Mouse (Mus musculus) WW6 (cell line): ENCODE results near the gene Golga5.
A peak's percentile ranks its signal among the peaks of the same experiment; 100 is the strongest.
"Not testable (repeated sequence)": the region's sequence is repeated elsewhere in the genome, so short reads cannot be mapped to it uniquely, and the experiment has no call there.

ENCODE experiments used
- DNase-seq: peaks from one replicate; pipeline ENCODE4 v3.0.0-alpha.2; 2013; ENCODE audit warnings: low read depth, low spot score

Golga5 gene

DNA sequence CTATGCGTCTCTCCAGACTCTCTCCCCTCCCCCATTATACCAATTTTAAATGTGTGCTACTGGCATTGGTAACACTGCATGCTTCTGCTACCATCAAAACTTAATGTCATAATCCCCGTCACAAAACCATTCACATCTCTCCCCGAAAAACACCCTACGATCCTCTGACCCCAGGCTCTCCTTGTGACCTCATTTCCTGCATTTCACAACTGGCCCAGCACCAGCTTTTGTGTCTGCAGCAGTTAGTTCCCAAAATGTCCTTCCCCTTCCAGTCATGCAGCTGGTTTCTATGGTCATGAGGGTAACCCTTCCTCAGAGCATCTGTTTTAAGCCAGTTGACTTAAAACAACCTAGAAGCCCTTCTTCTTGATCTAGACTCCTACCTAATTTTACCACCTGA, 23.5 kb upstream of the Golga5 start:
- no peak for DNase-seq

DNA sequence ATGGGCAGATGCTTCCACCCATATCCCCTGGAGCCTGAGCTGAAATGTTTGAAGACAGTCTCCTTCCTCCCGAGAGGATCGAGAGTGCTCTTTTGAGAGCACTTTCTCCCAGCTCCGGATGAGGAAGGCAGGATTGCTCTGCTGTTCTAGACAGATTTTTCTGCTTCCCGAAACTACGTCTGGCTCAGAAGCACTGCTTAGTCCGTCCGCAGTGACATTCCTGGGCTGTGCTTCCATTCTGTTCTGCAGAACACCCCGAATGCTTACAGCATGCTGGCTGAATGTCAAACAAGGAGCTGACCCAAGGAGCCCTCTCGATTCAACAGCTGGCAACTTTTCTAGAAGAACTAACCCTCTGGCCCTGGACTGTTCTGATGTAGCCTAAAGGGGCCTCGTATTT, 18.5 kb upstream of the Golga5 start:
- DNase-seq: no peak

DNA sequence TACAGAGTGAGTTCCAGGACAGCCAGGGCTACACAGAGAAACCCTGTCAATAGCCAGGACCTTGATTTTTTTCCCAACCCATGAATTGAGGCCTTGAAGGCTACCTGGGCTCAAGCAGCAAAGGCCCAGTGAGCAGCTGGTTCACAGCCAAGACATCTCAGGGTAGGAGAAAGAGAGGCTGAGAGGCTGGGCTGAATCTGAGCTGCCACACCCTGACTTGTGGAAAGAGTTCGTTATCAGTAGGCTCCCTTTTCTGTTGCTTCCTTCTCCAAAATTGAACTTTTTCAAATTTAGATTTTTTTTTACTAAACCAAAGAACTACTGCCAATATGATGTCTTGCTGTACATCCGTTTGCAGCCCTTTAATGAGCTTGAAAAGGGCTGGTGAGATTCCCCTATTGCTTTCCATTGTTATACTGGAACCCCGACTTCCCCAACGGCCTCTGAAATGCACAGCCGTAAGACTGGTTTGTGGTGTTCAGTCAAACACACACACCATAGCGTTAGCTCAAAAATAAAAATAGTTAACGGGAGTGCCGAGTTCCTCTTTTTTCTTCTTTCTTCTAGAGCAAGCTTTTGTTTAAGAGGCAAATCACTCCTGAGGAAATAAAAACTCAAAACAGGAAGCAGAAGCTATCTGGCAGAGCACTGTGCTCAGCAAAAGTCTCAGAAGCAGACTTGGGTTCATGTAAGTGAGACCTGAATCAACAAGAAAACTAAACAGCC, 17.6 kb upstream of the Golga5 start:
- DNase-seq: no peak

DNA sequence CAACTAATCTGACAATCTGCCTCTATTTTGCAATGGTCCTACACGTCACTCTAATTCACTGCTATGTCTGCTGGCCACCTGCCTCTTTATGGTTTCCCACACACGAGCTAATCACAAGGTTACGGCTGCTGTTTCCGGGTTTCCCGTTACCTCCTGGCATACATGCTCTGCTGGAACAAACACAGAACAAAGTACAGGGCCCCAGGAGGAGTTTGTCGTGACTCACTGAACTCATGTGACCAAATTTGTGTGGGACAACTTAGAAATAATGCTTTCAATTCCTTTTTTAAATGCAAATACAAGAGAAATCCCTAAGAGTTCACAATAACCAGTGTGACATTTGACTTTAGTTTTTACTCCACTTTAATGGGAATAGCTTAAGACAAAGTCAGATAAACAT, 15.4 kb upstream of the Golga5 start:
- no peak for DNase-seq

DNA sequence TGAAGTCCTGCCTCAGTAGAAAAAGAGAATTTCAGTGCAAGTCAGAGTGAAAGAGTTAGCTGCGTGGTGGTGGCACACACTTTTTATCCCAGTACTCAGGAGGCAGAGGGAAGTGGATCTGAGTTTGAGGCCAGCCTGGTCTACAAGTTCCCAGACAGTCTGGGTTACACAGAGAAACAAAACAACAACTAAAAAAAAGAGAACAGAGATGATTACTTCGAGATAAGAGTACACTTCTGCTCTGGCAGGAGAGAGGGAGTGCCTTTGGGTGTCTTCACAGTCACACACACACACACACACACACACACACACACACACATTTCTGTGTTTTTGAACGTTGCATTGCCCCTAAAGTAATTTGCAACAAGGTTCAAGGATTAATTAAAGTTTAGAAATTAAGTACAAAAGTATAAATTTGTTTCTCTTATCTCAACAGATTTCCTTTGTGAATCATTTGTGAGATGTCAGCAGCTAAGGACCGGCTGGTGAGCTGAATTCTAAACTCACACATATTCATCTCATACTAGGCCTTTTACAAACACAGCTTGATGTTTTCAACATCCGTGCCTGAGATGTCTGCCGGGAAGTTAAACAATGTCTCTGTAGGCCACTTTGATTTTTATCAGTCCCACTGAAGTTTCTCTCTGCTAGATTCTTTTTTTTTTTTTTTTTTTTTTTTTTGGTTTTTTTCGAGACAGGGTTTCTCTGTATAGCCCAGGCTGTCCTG, 12.3 kb upstream of the Golga5 start:
- DNase-seq: no peak

DNA sequence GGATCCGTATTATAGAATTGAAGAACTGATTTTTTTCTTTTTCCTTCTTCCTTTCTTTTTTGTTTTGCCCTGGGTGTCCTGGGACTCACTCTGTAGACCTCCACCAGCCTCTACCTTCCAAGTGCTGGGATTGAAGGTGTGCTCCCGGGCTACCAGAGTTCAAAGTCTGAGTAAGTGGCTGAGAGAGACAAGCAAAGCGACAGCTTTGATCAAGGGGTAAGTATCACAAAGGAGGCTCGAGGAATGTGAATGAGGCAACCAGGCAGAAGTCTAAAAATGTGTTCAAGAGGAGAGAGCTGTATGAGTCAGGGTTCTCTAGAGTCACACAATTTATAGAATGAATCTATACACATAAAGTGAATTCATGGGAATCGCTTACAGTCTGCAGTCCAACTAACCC, 8.9 kb upstream of the Golga5 start:
- DNase-seq: no peak

DNA sequence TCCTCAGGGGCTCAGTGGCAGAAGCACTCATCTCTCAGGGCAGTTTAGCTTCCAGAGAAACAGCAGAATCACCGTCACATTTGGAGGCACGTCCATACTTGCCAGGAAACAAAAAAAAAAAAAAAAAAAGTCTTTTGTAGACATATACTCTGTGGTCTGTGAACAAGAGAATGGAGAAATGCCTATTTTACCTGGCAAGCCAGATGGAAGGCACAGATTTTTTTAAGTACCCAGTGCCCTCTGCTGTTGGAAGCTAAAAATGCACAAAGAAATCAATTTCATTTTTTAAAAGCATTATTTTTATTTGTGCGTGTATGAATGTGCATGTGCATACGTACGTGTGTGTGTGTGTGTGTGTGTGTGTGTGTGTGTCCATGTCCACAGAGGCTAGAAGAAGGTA, 7.8 kb upstream of the Golga5 start:
- DNase-seq: no peak

DNA sequence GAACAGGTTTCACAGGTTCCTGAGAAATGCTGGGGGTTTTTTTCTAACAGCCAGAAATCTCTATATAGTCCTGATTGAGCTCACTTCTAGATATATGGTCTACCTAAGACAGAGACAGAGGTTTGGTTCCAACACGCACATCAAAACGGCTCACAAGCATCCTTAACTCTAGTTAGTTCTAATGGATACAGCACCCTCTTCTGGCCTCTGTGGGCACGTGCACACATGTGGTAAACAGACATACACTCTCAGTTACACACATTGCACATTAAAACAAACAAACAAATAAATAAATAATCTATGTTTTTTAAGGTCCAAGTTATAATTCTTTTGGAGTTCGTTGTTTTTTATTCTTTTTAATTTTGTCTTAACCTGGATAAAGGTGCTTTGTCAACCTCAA, 4.3 kb upstream of the Golga5 start:
- DNase-seq: no peak

DNA sequence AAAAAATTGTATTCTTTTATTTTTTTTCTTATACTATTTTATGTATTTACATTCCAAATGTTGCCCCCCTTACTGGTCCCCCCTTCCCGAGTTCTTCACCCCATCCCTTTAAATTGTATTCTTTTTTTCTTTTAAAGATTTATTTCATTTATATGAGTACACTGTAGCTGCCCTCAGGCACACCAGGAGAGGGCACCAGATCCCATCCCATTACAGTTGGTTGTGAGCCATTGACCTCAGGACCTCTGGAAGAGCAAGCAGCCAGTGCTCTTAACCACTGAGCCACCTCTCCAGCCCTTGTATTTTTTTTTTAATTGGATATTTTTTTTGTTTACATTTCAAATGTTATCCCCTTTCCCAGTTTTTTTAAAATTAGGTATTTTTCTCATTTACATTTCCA, 799 bp upstream of the Golga5 start:
- DNase-seq: no peak

DNA sequence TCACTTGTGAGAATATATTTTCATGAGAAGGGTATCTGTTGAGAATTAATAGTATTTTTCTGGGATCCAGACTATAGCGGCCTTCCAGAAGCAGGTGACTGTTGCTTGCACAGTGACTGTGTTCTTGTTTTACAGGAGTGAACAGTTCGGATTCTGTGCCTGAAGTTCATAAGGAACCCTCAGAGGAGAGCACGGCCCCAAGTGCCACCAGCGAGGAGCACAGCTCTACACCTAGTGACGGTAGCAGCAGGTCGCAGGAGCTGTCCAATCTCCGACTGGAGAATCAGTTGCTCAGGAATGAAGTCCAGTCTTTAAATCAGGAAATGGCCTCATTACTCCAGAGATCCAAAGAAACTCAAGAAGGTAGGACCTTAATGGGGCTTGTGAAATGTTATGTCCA, 5.5 kb downstream of the Golga5 start:
- no peak for DNase-seq

DNA sequence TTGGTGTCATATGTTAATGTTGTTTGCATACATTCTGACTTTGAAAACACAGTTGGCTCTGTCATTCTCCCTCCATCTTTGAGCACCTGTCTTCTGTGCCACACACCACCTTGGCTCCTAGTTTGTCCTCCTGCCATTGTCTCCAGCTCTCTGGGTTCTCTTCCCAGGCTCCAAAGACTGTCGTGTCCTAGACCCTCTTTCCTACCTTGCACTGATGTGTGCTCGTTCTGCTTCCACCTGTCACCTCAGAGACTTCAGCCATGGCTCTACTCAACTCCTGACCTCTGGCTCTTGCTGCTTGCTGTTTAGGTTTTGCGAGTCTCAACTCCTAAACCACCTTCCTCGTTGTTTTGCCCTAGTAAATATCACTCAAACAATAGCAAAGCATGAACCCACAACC, 11.5 kb downstream of the Golga5 start:
- no peak for DNase-seq

DNA sequence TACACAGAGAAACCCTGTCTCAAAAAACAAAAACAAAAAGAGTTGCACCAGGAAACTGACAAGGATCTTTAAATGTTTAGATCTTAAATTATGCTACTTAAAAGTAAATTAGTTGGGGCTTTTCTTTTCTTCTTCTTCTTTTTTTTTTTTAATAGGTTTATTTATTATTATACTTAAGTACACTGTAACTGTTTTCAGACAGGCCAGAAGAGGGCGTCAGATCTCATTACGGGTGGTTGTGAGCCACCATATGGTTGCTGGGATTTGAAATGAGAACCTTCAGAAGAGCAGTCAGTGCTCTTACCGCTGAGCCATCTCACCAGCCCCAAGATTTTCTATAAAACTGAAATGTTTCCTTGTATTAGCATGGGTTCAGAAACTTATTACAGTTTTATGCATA, 16.0 kb downstream of the Golga5 start:
- no peak for DNase-seq

DNA sequence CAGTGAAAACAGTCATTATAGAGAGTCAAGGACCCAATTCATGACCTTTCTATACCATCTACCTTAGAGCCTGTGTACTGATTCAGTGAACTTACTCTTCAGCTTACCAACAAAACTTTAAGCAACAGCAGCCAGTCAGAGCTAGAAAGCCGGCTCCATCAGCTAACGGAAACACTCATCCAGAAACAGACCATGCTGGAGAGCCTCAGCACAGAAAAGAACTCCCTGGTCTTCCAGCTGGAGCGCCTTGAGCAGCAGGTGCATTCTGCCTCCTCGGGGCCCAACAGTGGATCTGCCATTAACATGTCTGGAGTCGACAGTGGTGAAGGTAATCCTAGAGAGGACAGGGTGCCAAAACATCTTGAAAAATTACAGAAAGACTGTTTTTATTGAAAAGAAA, 23.0 kb downstream of the Golga5 start:
- DNase-seq: no peak

DNA sequence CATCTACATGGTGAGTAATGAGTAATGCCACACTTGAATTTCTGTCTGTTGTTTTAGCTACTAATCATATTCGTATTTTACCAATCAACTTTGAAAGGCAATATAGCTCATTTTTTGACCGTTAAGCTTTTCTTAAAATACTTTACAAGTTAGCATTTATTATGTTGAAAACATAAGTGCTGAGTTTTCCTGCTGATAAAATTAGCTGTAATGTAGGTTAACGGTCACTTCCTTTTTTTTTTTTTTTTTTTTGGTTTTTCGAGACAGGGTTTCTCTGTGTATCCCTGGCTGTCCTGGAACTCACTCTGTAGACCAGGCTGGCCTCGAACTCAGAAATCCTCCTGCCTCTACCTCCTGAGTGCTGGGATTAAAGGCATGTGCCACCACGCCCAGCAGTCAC, 26.8 kb downstream of the Golga5 start:
- not testable (repeated sequence) for DNase-seq

DNA sequence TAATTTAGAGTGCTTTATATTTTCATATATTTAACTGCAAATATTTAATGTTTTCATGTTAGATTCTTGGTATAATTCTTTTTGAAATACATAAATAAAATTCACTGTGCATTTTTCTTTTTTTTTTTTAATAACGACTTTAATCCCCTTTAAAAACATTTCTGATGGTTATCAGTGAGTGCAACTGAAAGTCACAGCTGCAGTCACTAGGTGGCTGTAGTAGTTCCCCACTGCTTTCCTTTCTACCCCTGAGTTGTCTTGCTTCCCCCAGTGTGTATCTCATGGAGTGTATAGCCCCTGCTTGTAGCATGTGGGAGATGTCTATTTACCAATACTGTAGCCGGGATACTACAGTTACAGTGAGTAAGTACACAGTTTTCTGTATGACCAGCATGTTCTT, 29.0 kb downstream of the Golga5 start:
- no peak for DNase-seq

DNA sequence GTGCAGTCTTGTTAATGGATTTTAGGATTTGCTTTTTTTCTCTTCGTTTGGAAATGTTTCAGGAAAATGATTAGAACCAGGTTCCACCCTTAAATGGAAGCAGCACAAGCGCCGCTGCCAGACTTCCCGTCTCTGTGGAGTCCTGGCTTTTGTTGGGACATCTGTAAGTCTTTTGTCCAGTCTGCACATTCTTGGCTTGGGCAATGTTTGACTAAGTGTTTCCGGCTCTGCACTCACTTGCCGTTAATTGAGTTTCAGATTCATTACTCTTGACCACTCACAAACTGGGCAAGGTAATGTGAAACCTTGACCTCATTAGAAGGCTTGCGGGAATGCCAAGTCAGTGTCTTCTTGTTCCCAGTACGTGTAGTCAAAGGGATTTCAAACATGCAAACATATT, 29.8 kb downstream of the Golga5 start:
- no peak for DNase-seq

DNA sequence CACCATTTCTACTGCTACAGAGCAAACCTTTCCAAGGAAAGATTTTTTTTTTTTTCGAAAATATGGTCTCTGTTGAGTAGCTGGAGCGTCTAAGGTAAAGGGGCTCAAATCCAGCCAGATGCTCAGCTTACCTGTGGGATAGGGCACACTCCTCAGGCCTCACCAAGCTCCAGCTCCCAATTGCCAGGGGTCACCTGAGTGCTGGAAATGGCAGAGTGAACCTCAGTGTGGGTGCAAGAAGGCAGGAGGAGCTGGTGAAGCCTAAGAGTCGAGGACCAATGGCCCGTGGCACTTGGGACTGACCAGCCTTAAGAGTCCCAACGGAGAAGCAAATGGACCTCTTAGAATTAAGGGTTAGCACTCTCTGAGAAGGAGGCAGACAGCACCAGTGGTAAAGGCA, 30.3 kb downstream of the Golga5 start:
- DNase-seq: no peak

DNA sequence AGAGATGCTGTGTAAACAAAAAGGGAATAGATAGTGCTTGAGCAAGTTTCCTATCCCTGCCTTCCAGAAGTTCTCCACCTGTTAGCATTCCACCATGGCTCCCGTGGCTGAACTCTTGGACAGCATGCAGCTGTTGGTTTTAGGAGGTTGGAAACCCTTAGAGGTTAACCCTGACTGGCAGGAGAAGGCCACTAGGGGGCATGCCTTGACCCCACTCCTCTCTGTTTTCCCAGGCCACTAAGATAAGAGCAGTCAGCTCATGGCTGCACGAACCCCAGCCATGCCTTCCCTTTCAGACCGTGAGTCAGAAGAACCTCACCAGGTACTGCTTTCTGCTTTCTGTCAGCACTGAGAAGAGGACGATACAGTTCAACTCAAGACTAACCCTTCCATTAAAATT, 30.8 kb downstream of the Golga5 start:
- DNase-seq: peak; percentile 43

DNA sequence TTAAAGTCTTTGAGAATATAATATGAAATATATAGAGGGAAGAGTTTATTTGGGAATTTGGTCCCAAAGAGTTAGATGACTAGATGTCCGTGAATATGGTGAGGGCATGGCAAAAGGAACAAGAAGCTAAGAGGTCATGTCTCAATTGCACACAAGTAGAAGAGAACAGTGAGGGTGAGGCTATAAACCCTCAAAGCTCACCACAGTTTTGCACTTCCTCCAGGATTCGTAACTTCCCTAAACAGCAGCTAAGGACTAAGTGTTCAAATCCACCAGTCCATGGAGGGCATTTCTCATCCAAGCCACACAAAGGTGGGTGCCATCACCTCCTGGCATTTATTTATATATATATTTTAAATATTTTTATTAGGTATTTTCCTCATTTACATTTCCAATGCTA, 32.1 kb downstream of the Golga5 start:
- no peak for DNase-seq

DNA sequence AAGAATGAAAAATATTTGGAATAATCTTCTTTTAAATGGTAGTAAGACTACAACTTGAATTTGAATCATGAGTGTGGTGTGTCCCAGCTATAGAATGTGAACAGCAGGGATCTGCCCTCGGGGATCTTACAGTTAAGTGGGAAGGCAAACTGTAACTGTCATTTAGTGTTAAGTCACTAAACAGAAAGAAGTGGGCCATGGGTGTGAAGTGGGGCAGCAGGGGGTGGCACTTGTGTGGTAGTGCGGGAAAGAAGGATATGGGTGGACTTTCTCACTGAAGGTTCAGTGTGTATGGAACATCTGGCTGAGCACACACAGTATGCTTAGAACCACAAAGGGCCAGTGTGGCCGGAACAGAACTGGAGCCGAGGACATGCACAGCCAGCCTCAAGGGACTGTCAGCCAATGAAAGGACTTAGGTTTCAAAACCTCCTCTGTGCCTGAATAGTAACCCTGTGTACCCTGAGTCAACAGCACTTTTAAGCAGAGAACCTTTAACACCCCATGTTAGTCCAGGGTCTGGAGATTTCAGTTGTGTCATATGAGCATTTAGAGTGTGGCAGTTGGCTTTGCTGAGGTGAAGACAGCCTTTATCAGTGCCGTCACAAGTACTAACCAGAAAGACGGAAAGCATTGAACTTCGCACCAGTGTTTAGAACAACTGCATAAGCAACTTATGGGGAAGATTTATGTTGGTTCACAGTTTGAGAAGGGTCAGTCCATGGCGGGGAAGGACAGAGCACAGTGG, 33.1 kb downstream of the Golga5 start:
- no peak for DNase-seq

DNA sequence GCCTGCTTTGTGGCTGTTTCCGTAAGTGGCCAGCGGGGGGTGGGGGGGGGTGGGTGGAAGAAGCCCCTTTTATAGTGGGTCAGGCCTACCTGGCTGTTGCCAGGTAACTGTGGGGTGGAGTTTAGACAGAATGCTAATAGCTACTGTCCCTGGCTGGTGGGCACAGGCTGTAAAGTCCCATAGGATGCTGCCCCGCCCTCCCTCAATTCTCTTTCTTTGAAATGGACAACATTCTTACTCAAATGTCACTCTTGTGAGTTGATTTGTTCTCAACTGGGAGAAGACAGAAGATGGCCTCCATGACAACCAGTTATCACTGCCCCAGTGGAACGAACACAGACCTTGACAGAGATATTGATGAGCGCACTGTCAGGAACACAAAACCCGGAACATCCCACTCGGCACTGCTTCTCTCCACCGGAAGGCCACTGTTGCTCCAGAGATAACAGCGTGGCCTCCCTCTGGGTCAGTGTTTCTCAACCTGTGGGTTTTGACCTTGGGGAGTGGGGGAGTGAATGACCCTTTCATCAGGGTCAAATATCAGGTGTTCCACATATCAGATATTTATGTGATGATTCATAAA, 36.3 kb downstream of the Golga5 start:
- DNase-seq: no peak

DNA sequence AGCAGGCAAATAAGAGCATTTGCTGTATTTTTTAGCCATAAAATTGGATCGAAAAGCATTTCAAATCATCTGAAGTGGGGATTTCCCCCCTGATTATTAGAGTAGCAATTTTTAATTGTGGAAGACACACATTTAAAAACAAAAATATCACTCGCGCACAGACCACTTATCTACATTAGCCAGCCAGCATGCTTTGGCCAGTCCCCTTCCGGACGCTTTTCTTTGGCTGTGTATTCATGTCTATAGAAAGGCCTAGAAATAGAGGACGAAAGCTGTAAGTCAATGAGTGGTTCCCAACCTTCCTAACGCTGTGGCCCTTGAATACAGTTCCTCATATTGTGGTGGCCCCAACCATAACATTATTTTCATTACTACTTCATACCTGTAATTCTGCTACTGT, 37.0 kb downstream of the Golga5 start:
- DNase-seq: no peak

DNA sequence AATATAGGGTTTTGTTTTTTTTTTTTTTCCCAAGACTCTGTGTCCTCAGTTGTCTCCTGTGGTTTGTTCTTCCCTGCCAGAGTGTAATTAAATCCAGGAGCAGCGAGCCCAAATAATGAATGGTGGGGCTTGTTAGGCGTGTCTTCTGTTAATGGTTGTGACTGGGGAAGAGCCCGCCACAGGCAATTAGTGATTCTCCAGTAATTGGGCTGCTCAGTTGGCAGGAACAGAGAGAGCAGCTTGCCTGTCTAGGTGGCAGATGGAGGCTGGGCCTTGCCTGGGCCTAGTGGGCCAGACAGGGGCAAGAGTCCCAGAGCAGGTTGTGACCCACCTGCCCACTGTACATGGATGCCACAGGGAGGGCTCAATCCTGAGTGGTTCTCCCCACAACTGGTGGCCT, 42.4 kb downstream of the Golga5 start:
- DNase-seq: no peak
